Mouse (Mus musculus) stomach, postnatal 0 days (tissue): ENCODE data around the gene Prr13. TPM values are rescaled to one million over a fixed set of nuclear protein-coding genes. Genes with fewer than 3 reads are reported as not detected.

Source experiments
- ATAC-seq: fragments of 200-750 bp; cut with Nextera tagmentation; 2 replicates; pipeline ENCODE4 v1.8.0; 2017; ENCODE audit not compliant: low FRiP score, low TSS enrichment
- DNase-seq: peaks from one replicate; pipeline ENCODE4 v3.0.0-alpha.2; 2016; ENCODE audit warnings: low spot score
- H3K27ac ChIP-seq: fragments of 300-500 bp; sonication (generic); replicated peaks from 2 replicates; pipeline ENCODE4 v1.5.1; 2014; ENCODE audit warnings: mild to moderate bottlenecking, control low read depth
- H3K27me3 ChIP-seq: fragments of 300-500 bp; sonication (generic); 2 replicates; pipeline ENCODE4 v1.6.1; 2014; ENCODE audit warnings: low read length; ENCODE audit not compliant: control insufficient read depth, insufficient read depth
- H3K36me3 ChIP-seq: fragments of 300-500 bp; sonication (generic); 2 replicates; pipeline ENCODE4 v1.6.1; 2014; ENCODE audit warnings: low read length, mixed read lengths; ENCODE audit not compliant: control insufficient read depth, insufficient read depth
- H3K4me1 ChIP-seq: fragments of 300-500 bp; sonication (generic); replicated peaks from 2 replicates; pipeline ENCODE4 v1.6.1; 2014; ENCODE audit warnings: antibody characterized with exemption; ENCODE audit not compliant: control insufficient read depth, insufficient read depth
- H3K4me2 ChIP-seq: fragments of 300-500 bp; sonication (generic); replicated peaks from 2 replicates; pipeline ENCODE4 v1.6.1; 2014; ENCODE audit warnings: low read depth, mild to moderate bottlenecking, control low read depth, moderate library complexity
- H3K4me3 ChIP-seq: fragments of 300-500 bp; sonication (generic); 2 replicates; pipeline ENCODE4 v1.5.1; 2014; ENCODE audit warnings: low read depth, low read length, control low read depth
- H3K9ac ChIP-seq: fragments of 300-500 bp; sonication (generic); 2 replicates; pipeline ENCODE4 v1.6.1; 2014; ENCODE audit warnings: mild to moderate bottlenecking, low read length, control low read depth, mixed read lengths
- H3K9me3 ChIP-seq: fragments of 300-500 bp; sonication (generic); 2 replicates; pipeline ENCODE4 v1.6.1; 2016; ENCODE audit warnings: low read length; ENCODE audit not compliant: control insufficient read depth
- CTCF ChIP-seq: IDR thresholded peaks from 2 replicates; pipeline ENCODE4 v1.5.1; 2016; ENCODE audit warnings: antibody characterized with exemption, low read depth, mild to moderate bottlenecking, moderate library complexity
- EP300 ChIP-seq: optimal IDR thresholded peaks from 2 replicates; pipeline ENCODE3; 2016; ENCODE audit warnings: antibody characterized with exemption
- WGBS: fragments of 180-500 bp; shearing (Covaris S2); extraction: QIAGEN DNeasy Blood & Tissue Kit; methylation state at CpG from one replicate; pipeline ENCODE4 v1.1.7; 2014; 5-methylcytosine and 5-hydroxymethylcytosine counted together
- polyA plus RNA-seq: library from polyadenylated mRNA; unstranded; fragments of >200 nt; fragmentation: Nextera tagmentation; extraction: Ambion mirVana; gene quantifications from 2 replicates; pipeline ENCODE4 v1.2.1, GENCODE M21; 2015

Prr13 gene
- polyA plus RNA-seq, 1 experiment from 2014 or later = 339 TPM

GRCm38 (mm10) chr15:102498322-102498721 lies 39.5 kb downstream of the Prr13 start:
- Histone ChIP-seq H3K4me3 (no peak overlapping the region), H3K9ac (no peak overlapping the region), H3K27me3 (no peaks in the 10 kb centered on the region), H3K4me2 (no peak overlapping the region), H3K9me3 (no peaks in the 10 kb centered on the region), H3K27ac (no peak overlapping the region), H3K4me1 (no peaks in the 10 kb centered on the region), H3K36me3 (peaks cover 36% of the 10 kb centered on the region)
- DNase-seq = no peak
- no peak for ATAC-seq
- 68% methylated on average over 3 of the region's 3 CpGs for WGBS
- no peak for TF ChIP-seq CTCF

- peaks cover 43% of the 10 kb centered on the region for H3K36me3 ChIP-seq
- no peak for ATAC-seq
- no peak overlapping the region for H3K4me3 ChIP-seq
Observed at GRCm38 (mm10) chr15:102499370-102499769, 40.5 kb downstream of the Prr13 start.

GRCm38 (mm10) chr15:102499851-102500250 lies 41.0 kb downstream of the Prr13 start:
- peaks cover 43% of the 10 kb centered on the region for H3K36me3 ChIP-seq
- DNase-seq = no peak
- ATAC-seq = no peak
- H3K4me3 ChIP-seq = no peak overlapping the region
- TF ChIP-seq EP300 (no peak), CTCF (no peak)
- no peak overlapping the region for H3K27ac ChIP-seq
- no peak overlapping the region for H3K4me2 ChIP-seq
- no peaks in the 10 kb centered on the region for H3K27me3 ChIP-seq
- H3K9me3 ChIP-seq = no peaks in the 10 kb centered on the region
- H3K4me1 ChIP-seq = no peaks in the 10 kb centered on the region
- no peak overlapping the region for H3K9ac ChIP-seq
- WGBS = 78% methylated on average over 6 of the region's 6 CpGs

More at GRCm38 (mm10) chr15:102499370-102499769, 40.5 kb downstream of the Prr13 start:
- Histone ChIP-seq H3K27me3 (no peaks in the 10 kb centered on the region), H3K27ac (no peak overlapping the region), H3K4me2 (no peak overlapping the region), H3K9me3 (no peaks in the 10 kb centered on the region), H3K4me1 (no peaks in the 10 kb centered on the region), H3K9ac (no peak overlapping the region)
- WGBS = 54% methylated on average over 3 of the region's 3 CpGs
- TF ChIP-seq CTCF (no peak), EP300 (no peak)
- DNase-seq = no peak

GRCm38 (mm10) chr15:102500479-102500878 lies 41.7 kb downstream of the Prr13 start:
- Histone ChIP-seq H3K4me2 (no peak overlapping the region), H3K9me3 (no peaks in the 10 kb centered on the region), H3K9ac (no peak overlapping the region), H3K4me3 (no peak overlapping the region), H3K27ac (no peak overlapping the region), H3K27me3 (no peaks in the 10 kb centered on the region), H3K36me3 (peaks cover 49% of the 10 kb centered on the region), H3K4me1 (no peaks in the 10 kb centered on the region)
- no peak for DNase-seq
- TF ChIP-seq CTCF (no peak), EP300 (no peak)
- 86% methylated on average over 5 of the region's 5 CpGs for WGBS
- no peak for ATAC-seq

GRCm38 (mm10) chr15:102501084-102501814 lies 42.4 kb downstream of the Prr13 start:
- peaks cover 49% of the 10 kb centered on the region for H3K36me3 ChIP-seq
- ATAC-seq = 0 out of 2 replicates have a peak, but pooled peaks have one; percentile 4
- no peaks in the 10 kb centered on the region for H3K27me3 ChIP-seq
- TF ChIP-seq CTCF (no peak), EP300 (no peak)
- DNase-seq = no peak
- 0 out of 2 replicates have a peak overlapping the region, but pooled peaks have one; percentile 18 for H3K27ac ChIP-seq
- no peaks in the 10 kb centered on the region for H3K4me1 ChIP-seq
- 82% methylated on average over 19 of the region's 19 CpGs for WGBS
- H3K4me2 ChIP-seq = no peak overlapping the region
- no peak overlapping the region for H3K4me3 ChIP-seq
- no peak overlapping the region for H3K9ac ChIP-seq
- no peaks in the 10 kb centered on the region for H3K9me3 ChIP-seq

- ATAC-seq (no peak), DNase-seq (no peak)
- H3K9ac ChIP-seq = no peak overlapping the region
- peaks cover 46% of the 10 kb centered on the region for H3K36me3 ChIP-seq
- WGBS = 50% methylated on average over 9 of the region's 9 CpGs
- no peaks in the 10 kb centered on the region for H3K27me3 ChIP-seq
- H3K4me2 ChIP-seq = no peak overlapping the region
- no peaks in the 10 kb centered on the region for H3K4me1 ChIP-seq
- TF ChIP-seq CTCF = no peak
- no peak for TF ChIP-seq EP300
- H3K4me3 ChIP-seq = no peak overlapping the region
- no peak overlapping the region for H3K27ac ChIP-seq
- no peaks in the 10 kb centered on the region for H3K9me3 ChIP-seq
Observed at GRCm38 (mm10) chr15:102502254-102502840, 43.5 kb downstream of the Prr13 start.
